Mouse (Mus musculus) urinary bladder, postnatal 10 days (tissue): Measurements from ENCODE around the gene Mpp3.
"Not testable (repeated sequence)": the region's sequence is repeated elsewhere in the genome, so short reads cannot be mapped to it uniquely, and the experiment has no call there.

Experiments
- DNase-seq: peaks from one replicate; pipeline ENCODE4 v3.0.0; 2022; ENCODE audit warnings: low spot score

Gene Mpp3

GRCm38 (mm10) chr11:102010140-102010539, 18.1 kb downstream of the Mpp3 start:
- DNase-seq: no peak

- DNase-seq: no peak
These were observed 19.2 kb downstream of the Mpp3 start for GRCm38 (mm10) chr11:102008954-102009637.

GRCm38 (mm10) chr11:102008372-102008771, 19.9 kb downstream of the Mpp3 start:
- no peak for DNase-seq

- no peak for DNase-seq
These were observed 21.6 kb downstream of the Mpp3 start for GRCm38 (mm10) chr11:102006688-102007087.

- no peak for DNase-seq
These were observed 22.0 kb downstream of the Mpp3 start for GRCm38 (mm10) chr11:102006271-102006670.

GRCm38 (mm10) chr11:102004251-102004650, 24.0 kb downstream of the Mpp3 start:
- DNase-seq: no peak

GRCm38 (mm10) chr11:101999466-101999865, 28.8 kb downstream of the Mpp3 start:
- no peak for DNase-seq

- no peak for DNase-seq
These were observed 30.0 kb downstream of the Mpp3 start for GRCm38 (mm10) chr11:101998258-101998657.

GRCm38 (mm10) chr11:101995938-101996337, 32.3 kb downstream of the Mpp3 start:
- no peak for DNase-seq

- no peak for DNase-seq
These were observed 34.2 kb downstream of the Mpp3 start for GRCm38 (mm10) chr11:101994100-101994499.

- DNase-seq: no peak
These were observed 35.9 kb downstream of the Mpp3 start for GRCm38 (mm10) chr11:101992411-101992810.

GRCm38 (mm10) chr11:101991813-101992212, 36.4 kb downstream of the Mpp3 start:
- no peak for DNase-seq

GRCm38 (mm10) chr11:101990244-101990643, 38.0 kb downstream of the Mpp3 start:
- DNase-seq: no peak

- DNase-seq: no peak
These were observed 41.3 kb downstream of the Mpp3 start, which contains the start of gene Dusp3 for GRCm38 (mm10) chr11:101986913-101987312. Dusp3 (minus strand) TSS chr11:101987013.

- peak; percentile 41 for DNase-seq
These were observed 42.3 kb downstream of the Mpp3 start for GRCm38 (mm10) chr11:101985990-101986389.

- not testable (repeated sequence) for DNase-seq
These were observed 42.8 kb downstream of the Mpp3 start for GRCm38 (mm10) chr11:101985450-101985849.

- peak; percentile 75 for DNase-seq
These were observed 43.9 kb downstream of the Mpp3 start, which contains the start of gene Cfap97d1 for GRCm38 (mm10) chr11:101984054-101985025. Cfap97d1 (plus strand) TSS chr11:101984279.

- no peak for DNase-seq
These were observed 44.8 kb downstream of the Mpp3 start for GRCm38 (mm10) chr11:101983431-101983921.

- no peak for DNase-seq
These were observed 45.3 kb downstream of the Mpp3 start for GRCm38 (mm10) chr11:101982981-101983411.

- no peak for DNase-seq
These were observed 46.4 kb downstream of the Mpp3 start for GRCm38 (mm10) chr11:101981850-101982249.

GRCm38 (mm10) chr11:101980603-101981157, 47.6 kb downstream of the Mpp3 start:
- DNase-seq: no peak

- DNase-seq: no peak
These were observed 49.1 kb downstream of the Mpp3 start for GRCm38 (mm10) chr11:101979140-101979539.
